9 mouse cellular contexts compared by ENCODE assay signal in the genomic region with DNA sequence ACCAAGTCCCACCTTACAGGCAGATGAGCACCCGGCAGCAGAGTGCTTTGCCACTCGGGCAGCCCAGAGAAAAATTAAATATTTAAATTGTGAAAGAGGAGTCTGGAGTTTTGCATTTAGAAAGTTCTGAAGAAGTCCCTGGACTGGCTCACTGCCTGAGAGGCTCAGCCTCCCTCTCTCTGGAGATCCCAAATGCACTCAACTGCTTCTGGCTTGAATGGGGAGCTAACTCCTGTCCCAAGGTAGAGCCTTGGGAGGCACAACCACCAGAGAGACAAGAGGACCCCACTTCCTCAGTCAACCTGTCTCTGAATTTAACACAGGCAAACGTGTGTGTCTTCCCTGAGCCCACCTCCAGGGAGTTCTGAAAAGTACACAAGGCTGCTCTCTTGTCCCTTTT. TPM values are rescaled to one million over a fixed set of nuclear protein-coding genes. Genes with fewer than 3 reads are reported as not detected.
DNase-seq lines count a peak whose midpoint lies in the region; ATAC-seq and TF ChIP-seq lines count a peak whose summit lies in the region.
"Had no signal": no experiment of that assay in that cellular context is flagged by ENCODE, and none has a peak within 500 bp of the region (broad histone marks: within the 10 kb centered on the region; RNA-seq: fewer than 3 reads in every experiment).

No protein-coding gene starts in this region.

- H3K4me2 ChIP-seq in kidney, postnatal 0 days (ENCODE audit: low read length), result peak overlapping the region; percentile 59
- peak overlapping the region; percentile 60 for H3K4me2 ChIP-seq in forebrain, embryonic 12.5 days
- H3K4me2 ChIP-seq in intestine, embryonic 16.5 days (ENCODE audit: low read depth, low read length), result peak overlapping the region; percentile 58
- peak overlapping the region; percentile 63 for H3K4me2 ChIP-seq in neural tube, embryonic 13.5 days

- no peaks in the 10 kb centered on the region for H3K27me3 ChIP-seq in kidney, postnatal 0 days (ENCODE audit: insufficient read depth, low read length)
- H3K27me3 ChIP-seq in forebrain, embryonic 12.5 days, result no peaks in the 10 kb centered on the region
- H3K27me3 ChIP-seq in intestine, embryonic 16.5 days (replicated peaks; ENCODE audit: control insufficient read depth, insufficient read depth, low read length), result no peaks in the 10 kb centered on the region
- no peaks in the 10 kb centered on the region for H3K27me3 ChIP-seq in neural tube, embryonic 13.5 days

- ATAC-seq in kidney, postnatal 0 days (replicated peaks; ENCODE audit: low FRiP score, low read depth), result no peak
- no peak for ATAC-seq in forebrain, embryonic 12.5 days (ENCODE audit: low FRiP score)
- ATAC-seq in intestine, embryonic 16.5 days, result no peak
- ATAC-seq in neural tube, embryonic 13.5 days (ENCODE audit: low read depth), result no peak
- ATAC-seq: Patski had no signal

- H3K4me3 ChIP-seq in kidney, postnatal 0 days (replicated peaks; ENCODE audit: low read depth, low read length), result peak overlapping the region; percentile 45
- H3K4me3 ChIP-seq in forebrain, embryonic 12.5 days (replicated peaks), result peak overlapping the region; percentile 41
- peak overlapping the region; percentile 50 for H3K4me3 ChIP-seq in intestine, embryonic 16.5 days (ENCODE audit: low read length)
- peak overlapping the region; percentile 46 for H3K4me3 ChIP-seq in neural tube, embryonic 13.5 days

- peak overlapping the region; percentile 60 for H3K9ac ChIP-seq in kidney, postnatal 0 days (ENCODE audit: low read depth, low read length)
- peak overlapping the region; percentile 55 for H3K9ac ChIP-seq in forebrain, embryonic 12.5 days
- peak overlapping the region; percentile 61 for H3K9ac ChIP-seq in intestine, embryonic 16.5 days (ENCODE audit: low read depth, low read length)
- H3K9ac ChIP-seq in neural tube, embryonic 13.5 days, result peak overlapping the region; percentile 63

- H3K4me1 ChIP-seq in kidney, postnatal 0 days (replicated peaks; ENCODE audit: insufficient read depth, low read length), result no peaks in the 10 kb centered on the region
- H3K4me1 ChIP-seq in forebrain, embryonic 12.5 days, result peaks cover 32% of the 10 kb centered on the region
- H3K4me1 ChIP-seq in intestine, embryonic 16.5 days (ENCODE audit: control insufficient read depth, insufficient read depth, low read length), result peaks cover 10% of the 10 kb centered on the region; the same call in 1 of the 2 replicates
- H3K4me1 ChIP-seq in neural tube, embryonic 13.5 days (replicated peaks), result peaks cover 29% of the 10 kb centered on the region; the same call in 1 of the 2 replicates

- peak; percentile 26 for DNase-seq in kidney, postnatal 0 days (ENCODE audit: low spot score)
- no peak for DNase-seq in kidney, postnatal 25 days
- DNase-seq in cerebellum, adult 8-10 months, result no peak
- no peak for DNase-seq in right cerebral cortex, postnatal 36 days (ENCODE audit: low spot score in 2 of 2)
- DNase-seq in c-Kit-positive CD71-positive TER-119-positive erythroid progenitor cells, embryonic 14.5 days (ENCODE audit: low spot score), result no peak

- H3K9me3 ChIP-seq in kidney, postnatal 0 days (replicated peaks; ENCODE audit: low read length), result no peaks in the 10 kb centered on the region
- no peaks in the 10 kb centered on the region for H3K9me3 ChIP-seq in forebrain, embryonic 12.5 days
- no peaks in the 10 kb centered on the region for H3K9me3 ChIP-seq in intestine, embryonic 16.5 days (ENCODE audit: control insufficient read depth, low read length)
- H3K9me3 ChIP-seq in neural tube, embryonic 13.5 days, result no peaks in the 10 kb centered on the region

- peak overlapping the region; percentile 70 for H3K27ac ChIP-seq in kidney, postnatal 0 days
- no peak overlapping the region for H3K27ac ChIP-seq in forebrain, embryonic 12.5 days
- H3K27ac ChIP-seq in intestine, embryonic 16.5 days (ENCODE audit: low read length), result no peak overlapping the region
- H3K27ac ChIP-seq in neural tube, embryonic 13.5 days (replicated peaks), result no peak overlapping the region

- TF ChIP-seq CTCF in kidney, postnatal 0 days (IDR thresholded peaks at IDR 0.05; ENCODE audit: low read depth), result no peak

- 10% methylated on average over 3 of the region's 3 CpGs for WGBS in kidney, postnatal 0 days
- WGBS in forebrain, embryonic 12.5 days, result 8% methylated on average over 3 of the region's 3 CpGs
- WGBS in intestine, embryonic 16.5 days, result 7% methylated on average over 3 of the region's 3 CpGs
- 3% methylated on average over 3 of the region's 3 CpGs for WGBS in neural tube, embryonic 13.5 days

- no peaks in the 10 kb centered on the region for H3K36me3 ChIP-seq in kidney, postnatal 0 days (ENCODE audit: insufficient read depth, low read length)
- H3K36me3 ChIP-seq in forebrain, embryonic 12.5 days (replicated peaks), result no peaks in the 10 kb centered on the region
- no peaks in the 10 kb centered on the region for H3K36me3 ChIP-seq in intestine, embryonic 16.5 days (ENCODE audit: control insufficient read depth, insufficient read depth, low read length)
- H3K36me3 ChIP-seq in neural tube, embryonic 13.5 days, result no peaks in the 10 kb centered on the region

RNA-seq across cellular contexts. Expression of a gene that starts 1.0 kb away (rescaled TPM):
- 81.7 and 82.9 TPM in 2 replicates for polyA plus RNA-seq in kidney, postnatal 0 days (2015; fragmentation: Nextera tagmentation; extraction: Ambion mirVana)
- polyA plus RNA-seq in forebrain, embryonic 12.5 days (2016; fragmentation: Nextera tagmentation; extraction: Ambion mirVana), result 15.9 and 16.0 TPM in 2 replicates
- 31.0 and 35.9 TPM in 2 replicates for polyA plus RNA-seq in intestine, embryonic 16.5 days (2015; fragmentation: Nextera tagmentation; extraction: Ambion mirVana)
- 35.4 and 41.3 TPM in 2 replicates for polyA plus RNA-seq in neural tube, embryonic 13.5 days (2015; fragmentation: Nextera tagmentation; extraction: Ambion mirVana)
- polyA plus RNA-seq: Patski had no signal
